8 mouse cellular contexts compared by ENCODE assay signal in genomic region chr4:135306971-135307632, GRCm38 (mm10). TPM values are rescaled to one million over a fixed set of nuclear protein-coding genes. Genes with fewer than 3 reads are reported as not detected.
DNase-seq lines count a peak whose midpoint lies in the region; ATAC-seq lines count a peak whose summit lies in the region.

No protein-coding gene starts in this region.

- no peaks in the 10 kb centered on the region for H3K9me3 ChIP-seq in kidney, embryonic 14.5 days (ENCODE audit: control insufficient read depth, low read length)
- no peaks in the 10 kb centered on the region for H3K9me3 ChIP-seq in embryonic facial prominence, embryonic 11.5 days (replicated peaks; ENCODE audit: control insufficient read depth, low read length)
- no peaks in the 10 kb centered on the region for H3K9me3 ChIP-seq in intestine, embryonic 15.5 days

- H3K4me1 ChIP-seq in kidney, embryonic 14.5 days (ENCODE audit: control insufficient read depth, insufficient read depth, low read length): peaks cover 6% of the 10 kb centered on the region; the same call in 1 of the 2 replicates
- no peaks in the 10 kb centered on the region for H3K4me1 ChIP-seq in embryonic facial prominence, embryonic 11.5 days (ENCODE audit: control insufficient read depth, insufficient read depth, low read length)
- H3K4me1 ChIP-seq in intestine, embryonic 15.5 days (replicated peaks): 0 out of 2 replicates have a peak, but pooled peaks cover 5% of the 10 kb centered on the region

- DNase-seq in kidney, adult 9 months: no peak
- no peak for DNase-seq in embryonic facial prominence, embryonic 11.5 days (ENCODE audit: low spot score)
- peak; percentile 65 for DNase-seq in lung, postnatal 25 days (ENCODE audit: low spot score)
- no peak for DNase-seq in frontal cortex, postnatal 36 days (ENCODE audit: low spot score in 2 of 2)
- no peak for DNase-seq in cerebellum, postnatal 36 days

- no peaks in the 10 kb centered on the region for H3K27me3 ChIP-seq in kidney, embryonic 14.5 days (ENCODE audit: control insufficient read depth, insufficient read depth, low read length)
- H3K27me3 ChIP-seq in embryonic facial prominence, embryonic 11.5 days (ENCODE audit: control insufficient read depth, insufficient read depth, low read length): no peaks in the 10 kb centered on the region
- no peaks in the 10 kb centered on the region for H3K27me3 ChIP-seq in intestine, embryonic 15.5 days (replicated peaks)

- peak; percentile 26; the same call in 1 of the 2 replicates for ATAC-seq in kidney, embryonic 14.5 days (ENCODE audit: low FRiP score, low TSS enrichment)
- ATAC-seq in embryonic facial prominence, embryonic 11.5 days (replicated peaks; ENCODE audit: insufficient number of reproducible peaks, low FRiP score, low TSS enrichment, low read depth): no peak
- ATAC-seq in intestine, embryonic 15.5 days: peak; percentile 50
- no peak for ATAC-seq in cerebellum, adult (ENCODE audit: insufficient number of reproducible peaks, low FRiP score, low TSS enrichment)

- WGBS in kidney, embryonic 14.5 days: 50% methylated on average over 17 of the region's 17 CpGs
- 40% methylated on average over 17 of the region's 17 CpGs for WGBS in embryonic facial prominence, embryonic 11.5 days
- 48% methylated on average over 17 of the region's 17 CpGs for WGBS in intestine, embryonic 15.5 days

- H3K27ac ChIP-seq in kidney, embryonic 14.5 days (ENCODE audit: low read depth, low read length): no peak overlapping the region
- H3K27ac ChIP-seq in embryonic facial prominence, embryonic 11.5 days (replicated peaks; ENCODE audit: low read depth, low read length): no peak overlapping the region
- H3K27ac ChIP-seq in intestine, embryonic 15.5 days: 0 out of 2 replicates have a peak overlapping the region, but pooled peaks have one; percentile 27

- 0 out of 2 replicates have a peak overlapping the region, but pooled peaks have one; percentile 10 for H3K4me2 ChIP-seq in kidney, embryonic 14.5 days (replicated peaks; ENCODE audit: low read depth, low read length)
- no peak overlapping the region for H3K4me2 ChIP-seq in embryonic facial prominence, embryonic 11.5 days (ENCODE audit: low read depth, low read length)
- no peak overlapping the region for H3K4me2 ChIP-seq in intestine, embryonic 15.5 days (replicated peaks)

- no peak overlapping the region for H3K9ac ChIP-seq in kidney, embryonic 14.5 days (ENCODE audit: low read depth, low read length)
- H3K9ac ChIP-seq in embryonic facial prominence, embryonic 11.5 days (replicated peaks; ENCODE audit: low read length): 0 out of 2 replicates have a peak overlapping the region, but pooled peaks have one; percentile 19
- H3K9ac ChIP-seq in intestine, embryonic 15.5 days: no peak overlapping the region

- H3K4me3 ChIP-seq in kidney, embryonic 14.5 days (ENCODE audit: low read length): no peak overlapping the region
- no peak overlapping the region for H3K4me3 ChIP-seq in embryonic facial prominence, embryonic 11.5 days (ENCODE audit: low read depth, low read length)
- H3K4me3 ChIP-seq in intestine, embryonic 15.5 days (replicated peaks): no peak overlapping the region

- no peaks in the 10 kb centered on the region for H3K36me3 ChIP-seq in kidney, embryonic 14.5 days (ENCODE audit: control insufficient read depth, insufficient read depth, low read length)
- H3K36me3 ChIP-seq in embryonic facial prominence, embryonic 11.5 days (replicated peaks; ENCODE audit: control insufficient read depth, insufficient read depth, low read depth, low read length): no peaks in the 10 kb centered on the region
- no peaks in the 10 kb centered on the region for H3K36me3 ChIP-seq in intestine, embryonic 15.5 days

RNA-seq across cellular contexts. Expression of gene Clic4, which starts 34.5 kb away (rescaled TPM):
- 68.5 and 132 TPM in 2 replicates for polyA plus RNA-seq in kidney, embryonic 14.5 days (2014; fragmentation: Nextera tagmentation; extraction: Ambion mirVana)
- polyA plus RNA-seq in embryonic facial prominence, embryonic 11.5 days (2014; fragmentation: Nextera tagmentation; extraction: Ambion mirVana): 148 and 156 TPM in 2 replicates
- polyA plus RNA-seq in intestine, embryonic 15.5 days (2015; fragmentation: Nextera tagmentation; extraction: Ambion mirVana): 126 and 135 TPM in 2 replicates

RNA-seq across cellular contexts. Expression of gene Srrm1, which starts 46.0 kb away (rescaled TPM):
- 254 and 273 TPM in 2 replicates for polyA plus RNA-seq in kidney, embryonic 14.5 days (2014; fragmentation: Nextera tagmentation; extraction: Ambion mirVana)
- 245 and 269 TPM in 2 replicates for polyA plus RNA-seq in embryonic facial prominence, embryonic 11.5 days (2014; fragmentation: Nextera tagmentation; extraction: Ambion mirVana)
- 189 and 248 TPM in 2 replicates for polyA plus RNA-seq in intestine, embryonic 15.5 days (2015; fragmentation: Nextera tagmentation; extraction: Ambion mirVana)

Comparison
In these comparisons a context has a peak if more than half of its experiments do, and no peak if none do; other contexts are left out.
1. ATAC-seq: peak in kidney, embryonic 14.5 days (single experiment) and intestine, embryonic 15.5 days (single experiment); none in embryonic facial prominence, embryonic 11.5 days (single experiment) and cerebellum, adult (single experiment).